Mouse (Mus musculus): ENCODE measurements around the gene Vps35l.

Vps35l gene

DNA sequence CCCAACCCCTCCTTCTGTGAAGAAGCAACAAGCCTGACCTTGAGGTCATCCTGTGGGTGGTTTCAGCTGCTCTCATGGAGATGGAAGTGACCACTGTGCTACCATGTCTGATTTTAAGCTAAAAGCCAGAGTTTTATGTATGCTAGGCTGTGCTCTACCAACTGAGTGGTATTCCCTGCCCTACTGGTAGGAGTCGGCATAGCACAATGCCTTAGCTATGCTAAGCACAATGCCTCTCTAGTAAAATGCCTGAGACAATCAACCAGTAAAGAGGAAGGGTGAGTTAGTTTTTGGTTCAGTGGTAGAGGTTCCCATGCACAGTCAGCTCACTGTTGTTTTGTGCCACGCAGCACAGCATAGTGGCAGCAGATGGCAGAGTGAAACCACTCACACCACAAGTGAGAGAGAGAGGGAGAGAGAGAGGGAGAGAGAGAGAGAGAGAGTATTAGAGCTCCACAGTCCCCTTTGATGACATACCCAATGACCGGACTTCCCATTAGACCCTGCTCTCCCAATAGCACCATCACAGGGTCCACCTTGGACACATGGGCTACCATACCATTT lies 139.5 kb downstream of the Vps35l start:
- DNase-seq (ENCODE audit: low spot score in 2 of 2), result no peak

DNA sequence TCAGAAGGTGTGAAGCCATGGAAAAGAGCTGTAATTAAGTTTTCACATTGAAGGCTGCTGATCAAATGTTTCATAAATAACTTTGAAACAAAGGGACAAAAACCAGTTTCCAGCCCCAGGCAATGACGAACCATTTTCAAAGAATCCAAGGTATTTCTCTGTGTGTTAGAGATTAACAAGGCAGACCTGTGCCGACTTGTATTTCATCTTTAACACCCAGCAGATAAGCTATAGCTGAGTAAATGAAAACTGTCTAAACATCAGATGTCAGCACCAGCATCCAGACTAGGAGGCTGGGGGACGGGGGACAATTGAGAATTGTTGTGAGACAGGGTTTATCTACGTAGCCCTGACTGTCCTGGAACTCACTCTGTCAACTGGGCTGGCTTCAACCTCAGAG lies 143.9 kb downstream of the Vps35l start:
- no peak for DNase-seq (ENCODE audit: low spot score in 2 of 2)

DNA sequence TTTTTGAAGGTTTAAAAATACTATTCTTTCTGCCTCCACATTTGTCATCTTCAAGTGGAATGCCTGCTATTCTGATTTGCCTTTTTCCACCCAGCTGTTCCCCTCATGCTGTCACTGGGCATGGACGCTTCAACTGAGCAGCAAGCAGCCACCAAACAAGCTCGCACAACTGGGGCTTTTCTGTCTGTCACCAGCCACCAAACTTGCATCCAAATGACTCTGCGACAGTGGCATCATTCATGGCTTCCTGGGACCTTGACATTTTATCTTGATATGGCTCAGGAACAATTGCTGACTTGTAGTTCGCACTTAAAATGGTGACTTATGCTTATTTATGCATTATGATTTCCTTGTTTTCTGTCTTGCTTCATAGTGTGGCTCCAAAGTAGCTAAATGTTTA lies 144.9 kb downstream of the Vps35l start:
- no peak for DNase-seq (ENCODE audit: low spot score in 2 of 2)

DNA sequence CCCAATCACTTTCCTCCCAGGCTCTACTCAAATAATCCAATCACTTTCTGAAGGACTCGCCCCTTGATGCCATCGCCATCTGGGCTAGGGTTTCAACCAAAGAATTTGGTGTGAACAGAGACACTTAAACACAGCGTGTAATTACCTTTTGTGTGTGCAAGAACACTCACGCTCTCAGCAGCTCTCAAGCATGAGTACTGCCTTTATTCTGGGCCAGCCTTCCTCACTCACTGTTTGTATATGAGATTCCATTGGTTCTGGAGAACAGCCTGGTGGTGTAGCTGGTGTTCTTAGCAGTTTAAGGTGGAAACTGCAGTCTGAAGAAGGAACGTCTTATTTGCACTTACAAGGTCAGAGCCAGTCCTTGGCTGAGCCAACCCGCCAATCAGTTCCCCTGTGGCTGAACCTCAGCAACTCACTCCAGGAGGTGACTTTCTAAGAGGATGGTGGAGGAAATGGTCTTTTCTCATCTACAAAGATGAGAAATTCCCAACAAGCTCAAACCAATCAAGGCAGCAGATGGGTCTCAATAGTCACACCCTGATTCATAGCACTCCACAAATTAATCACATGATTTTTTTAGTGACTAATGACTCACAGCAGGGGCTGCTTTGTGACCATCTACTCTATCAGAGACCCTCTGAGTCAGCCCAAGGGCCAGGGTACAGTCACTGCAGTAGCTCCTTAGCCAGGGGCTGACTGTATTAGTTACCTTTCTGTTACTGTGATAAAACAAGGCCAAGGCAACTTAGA lies 147.5 kb downstream of the Vps35l start:
- DNase-seq (ENCODE audit: low spot score in 2 of 2), result no peak

- DNase-seq (ENCODE audit: low spot score in 2 of 2), result peak in 1 of 2 experiments; percentile 10
These were observed 149.1 kb downstream of the Vps35l start for GRCm38 (mm10) chr7:118889046-118889680.

All from urinary bladder, adult 18-20 months (tissue).